Mouse (Mus musculus) layer of hippocampus, adult 11-12 months (tissue): ENCODE measurements at regions not wholly inside any gene's neighbourhood (a gene's known extent, or its start where the extent isn't known, plus 50 kb on each side); places are given as distances from the start of the nearest gene placed in this dataset.

Experiments
- DNase-seq: peaks from one replicate; pipeline ENCODE4 v3.0.0; 2022; ENCODE audit warnings: low spot score

DNA sequence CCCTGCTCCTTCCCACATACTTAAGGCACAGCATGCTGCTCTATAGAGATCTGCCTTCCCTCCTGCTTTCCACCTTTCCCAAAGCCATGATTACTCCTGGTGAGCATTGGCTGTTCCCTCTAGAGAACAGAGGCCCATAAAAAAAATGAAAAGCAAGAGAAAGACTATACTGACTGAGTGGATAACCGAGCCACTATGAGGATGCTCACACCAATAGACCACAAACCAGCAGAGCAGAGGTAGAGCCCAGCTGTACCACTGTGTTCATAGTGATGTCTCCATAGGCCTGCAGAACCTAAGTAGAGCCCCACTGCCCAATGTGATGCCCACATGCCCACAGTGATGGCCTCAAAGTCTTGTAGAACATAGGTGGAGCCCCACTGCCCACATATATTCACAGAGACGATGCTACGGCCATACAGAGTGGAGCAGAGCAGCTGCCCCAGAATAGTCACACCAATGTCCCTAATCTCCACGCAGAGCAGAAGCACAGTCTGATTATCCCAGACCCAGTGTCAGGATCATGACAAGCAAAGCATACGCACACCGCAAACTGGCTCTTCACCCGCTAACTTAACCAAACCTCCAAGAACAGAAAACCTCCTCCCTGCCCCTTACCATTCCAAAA lies 174.8 kb upstream of the Nr4a3 start:
- DNase-seq = no peak

- no peak for DNase-seq
These were observed 174.3 kb upstream of the Nr4a3 start for GRCm38 (mm10) chr4:47870638-47871019.

DNA sequence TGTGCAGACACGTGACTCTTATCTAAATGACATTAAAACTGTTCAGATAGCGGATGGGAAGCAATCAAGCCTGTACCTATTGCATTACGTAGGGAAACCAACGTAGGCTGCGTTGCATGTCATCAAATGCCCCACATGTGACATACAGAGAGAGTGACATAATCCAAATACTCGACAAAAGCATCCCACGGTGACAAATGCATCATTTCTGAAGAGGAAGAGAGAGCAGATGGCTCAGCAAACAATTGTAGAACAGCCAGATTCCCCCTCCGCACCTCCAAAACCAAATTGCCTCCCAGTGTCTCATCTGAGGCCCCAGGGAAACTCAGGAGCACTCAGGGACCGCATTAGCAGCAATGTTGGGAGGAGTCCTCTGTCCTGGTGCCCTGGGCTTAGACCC lies 163.4 kb upstream of the Nr4a3 start:
- peak; percentile 69 for DNase-seq

GRCm38 (mm10) chr4:47882076-47882475 lies 162.9 kb upstream of the Nr4a3 start:
- DNase-seq = peak; percentile 18

DNA sequence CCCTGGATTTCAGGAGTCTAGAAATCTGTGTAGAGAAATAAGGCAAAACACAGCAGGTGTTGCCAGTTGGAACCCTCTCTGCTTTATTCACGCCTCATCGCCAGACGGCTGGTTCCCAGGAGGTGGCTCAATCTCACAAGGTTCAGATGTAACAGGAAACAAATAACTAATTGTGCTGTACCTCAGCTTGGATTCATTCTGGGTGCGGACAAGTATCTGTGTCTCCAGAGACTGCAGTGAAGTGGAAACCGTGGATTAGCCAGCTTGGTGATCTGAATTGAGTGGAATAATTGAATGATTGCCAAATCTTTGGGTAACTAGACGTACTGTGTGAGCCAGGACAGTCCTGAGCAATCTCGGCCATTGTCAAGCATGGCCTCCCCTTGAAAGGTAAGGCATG lies 145.4 kb upstream of the Nr4a3 start:
- DNase-seq = peak; percentile 6

- DNase-seq = no peak
These were observed 142.2 kb upstream of the Nr4a3 start for GRCm38 (mm10) chr4:47902749-47903148.

DNA sequence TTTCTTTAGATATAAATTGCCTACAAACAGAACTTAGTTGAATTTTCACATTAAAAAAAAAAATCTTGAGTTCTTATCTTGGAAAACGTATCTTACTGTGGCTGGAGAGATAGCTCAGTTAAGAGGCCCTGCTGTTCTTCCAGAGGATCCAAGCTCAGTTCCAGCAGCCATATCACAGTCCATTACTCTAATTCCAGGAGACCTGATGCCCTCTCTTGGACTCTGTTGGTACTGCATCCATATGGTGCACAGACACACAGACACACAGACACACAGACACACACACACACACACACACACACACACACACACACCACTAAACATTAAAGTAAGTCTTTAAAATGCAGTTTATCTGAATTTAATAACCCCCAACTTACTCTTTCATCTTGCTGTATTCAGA lies 132.7 kb upstream of the Nr4a3 start:
- no peak for DNase-seq

DNA sequence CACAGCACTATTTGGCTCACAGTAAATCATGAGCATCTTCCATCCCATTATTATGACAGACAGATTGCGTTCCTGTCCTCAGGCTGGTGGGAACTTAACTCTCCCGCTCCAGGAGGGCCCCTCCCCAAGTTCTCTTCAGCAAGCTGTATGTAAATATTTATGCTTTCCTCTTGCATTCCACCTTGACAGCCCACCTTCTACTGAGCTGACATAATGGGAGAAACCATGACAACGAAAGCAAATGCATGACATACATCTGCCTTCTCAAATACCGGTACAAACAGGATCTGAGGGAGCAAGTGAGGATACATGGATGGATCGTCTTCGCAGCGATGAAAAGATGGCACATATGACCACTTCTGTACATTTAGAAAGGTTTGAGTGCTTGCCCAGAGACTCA lies 125.4 kb upstream of the Nr4a3 start:
- DNase-seq = no peak

DNA sequence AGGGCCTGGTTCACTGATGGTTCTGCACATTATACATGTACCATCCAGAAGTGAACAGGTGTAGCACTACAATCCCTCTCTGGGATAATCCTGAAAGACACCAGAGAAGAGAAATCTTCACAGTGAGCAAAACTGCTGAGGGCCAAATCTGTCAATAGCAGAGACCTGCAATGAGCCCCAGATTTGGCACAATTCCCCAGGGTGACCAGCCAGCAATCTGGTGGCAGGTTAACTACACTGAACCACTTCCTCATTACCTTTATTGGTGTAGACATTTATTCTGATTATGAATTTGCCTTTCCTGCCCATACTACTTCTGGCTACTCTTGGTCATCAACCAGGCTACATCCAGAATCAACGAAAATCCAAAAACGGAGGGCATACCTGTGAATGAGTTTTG lies 113.5 kb upstream of the Nr4a3 start:
- DNase-seq = no peak

GRCm38 (mm10) chr4:47933526-47933925 lies 111.4 kb upstream of the Nr4a3 start:
- DNase-seq = no peak

- DNase-seq = no peak
These were observed 109.4 kb upstream of the Nr4a3 start for GRCm38 (mm10) chr4:47935547-47935946.

GRCm38 (mm10) chr4:47936470-47937125 lies 108.4 kb upstream of the Nr4a3 start:
- DNase-seq = no peak

DNA sequence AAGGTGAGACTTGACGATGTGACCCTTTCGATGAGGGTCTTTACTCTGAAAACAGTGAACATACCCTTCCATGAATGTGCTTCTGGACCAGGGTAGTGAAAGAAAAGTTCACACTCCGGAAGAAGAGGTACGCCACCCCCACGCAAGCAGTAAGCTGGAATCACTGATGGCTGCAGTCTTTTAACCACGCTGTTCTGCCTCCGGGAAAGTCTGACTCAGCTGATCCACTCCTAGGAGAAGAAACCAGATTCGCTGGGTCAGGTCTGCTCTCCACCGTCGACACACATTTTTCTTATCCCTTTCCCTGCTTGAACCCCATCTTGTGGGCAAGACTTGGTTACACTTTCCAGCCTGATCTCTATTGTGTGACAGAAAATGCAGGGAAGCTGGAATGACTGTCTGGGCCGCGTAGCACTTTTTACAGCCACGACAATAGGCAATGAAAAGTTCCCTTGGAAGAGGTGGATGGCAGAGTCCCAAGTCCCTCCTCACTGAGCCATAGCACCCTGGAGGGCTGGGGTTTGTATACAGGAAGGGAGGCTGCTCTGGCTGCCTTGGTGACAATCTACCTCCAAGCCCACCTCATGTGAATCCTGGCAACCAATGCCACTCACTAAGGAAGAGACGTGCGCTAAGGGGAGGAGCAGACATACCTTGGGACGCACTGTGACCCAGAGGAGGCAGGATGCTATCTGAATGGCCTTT lies 96.9 kb upstream of the Nr4a3 start:
- DNase-seq = no peak

- no peak for DNase-seq
These were observed 96.2 kb upstream of the Nr4a3 start for GRCm38 (mm10) chr4:47948789-47949188.

DNA sequence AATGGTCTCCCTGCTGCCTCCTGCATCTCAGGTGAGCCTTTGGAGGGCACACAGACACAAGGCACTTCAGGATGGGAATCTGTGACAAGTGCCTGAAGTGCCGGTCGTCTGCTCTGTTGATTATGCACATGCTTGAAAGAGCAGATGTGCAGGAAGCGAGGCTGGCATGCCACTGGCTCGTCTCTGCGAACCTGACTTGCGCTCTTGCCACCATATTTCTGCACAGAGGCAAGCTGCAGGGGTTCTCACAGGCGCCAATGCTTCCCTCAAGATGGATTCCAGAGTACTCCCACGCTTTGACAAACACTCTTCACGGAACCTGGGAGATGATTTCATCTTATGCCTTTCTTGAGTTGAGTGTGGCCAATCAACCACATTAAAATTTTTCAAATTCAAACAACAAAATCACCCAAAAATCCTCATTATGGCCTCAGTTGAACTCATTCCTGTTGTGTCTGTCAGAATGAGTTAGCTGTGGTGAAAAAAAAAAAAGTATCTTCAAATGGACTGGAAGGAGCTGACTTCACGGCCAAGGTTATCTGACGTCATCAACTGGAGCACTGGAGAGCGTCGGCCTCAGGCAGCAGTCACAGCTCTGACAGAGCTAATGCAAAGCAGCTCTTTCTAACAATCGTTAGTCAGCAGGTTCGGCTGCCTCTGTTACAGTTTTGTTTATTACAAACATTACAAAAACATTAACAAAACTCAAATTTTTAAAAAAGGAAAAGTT lies 90.2 kb upstream of the Nr4a3 start:
- DNase-seq = no peak

DNA sequence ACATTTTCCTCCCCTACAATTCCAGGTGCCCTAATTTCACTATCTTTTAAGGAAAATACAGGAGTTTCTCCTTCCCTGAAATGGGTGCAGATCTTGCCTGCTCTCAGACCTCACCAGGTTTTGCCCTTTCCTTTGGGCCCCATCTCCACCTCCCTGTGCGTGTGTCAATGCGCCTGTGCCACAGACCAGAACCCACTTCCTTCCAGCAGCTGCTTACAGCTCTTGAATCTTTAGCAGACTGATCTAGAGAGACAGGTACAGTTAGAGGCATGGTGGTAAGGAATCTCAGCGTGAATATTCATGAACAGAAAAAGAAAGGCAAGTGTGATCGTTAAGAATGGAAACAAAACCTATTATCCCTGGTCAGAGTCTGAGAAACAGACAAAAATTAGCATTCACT lies 80.3 kb upstream of the Nr4a3 start:
- no peak for DNase-seq

GRCm38 (mm10) chr4:47971861-47972260 lies 73.1 kb upstream of the Nr4a3 start:
- no peak for DNase-seq

DNA sequence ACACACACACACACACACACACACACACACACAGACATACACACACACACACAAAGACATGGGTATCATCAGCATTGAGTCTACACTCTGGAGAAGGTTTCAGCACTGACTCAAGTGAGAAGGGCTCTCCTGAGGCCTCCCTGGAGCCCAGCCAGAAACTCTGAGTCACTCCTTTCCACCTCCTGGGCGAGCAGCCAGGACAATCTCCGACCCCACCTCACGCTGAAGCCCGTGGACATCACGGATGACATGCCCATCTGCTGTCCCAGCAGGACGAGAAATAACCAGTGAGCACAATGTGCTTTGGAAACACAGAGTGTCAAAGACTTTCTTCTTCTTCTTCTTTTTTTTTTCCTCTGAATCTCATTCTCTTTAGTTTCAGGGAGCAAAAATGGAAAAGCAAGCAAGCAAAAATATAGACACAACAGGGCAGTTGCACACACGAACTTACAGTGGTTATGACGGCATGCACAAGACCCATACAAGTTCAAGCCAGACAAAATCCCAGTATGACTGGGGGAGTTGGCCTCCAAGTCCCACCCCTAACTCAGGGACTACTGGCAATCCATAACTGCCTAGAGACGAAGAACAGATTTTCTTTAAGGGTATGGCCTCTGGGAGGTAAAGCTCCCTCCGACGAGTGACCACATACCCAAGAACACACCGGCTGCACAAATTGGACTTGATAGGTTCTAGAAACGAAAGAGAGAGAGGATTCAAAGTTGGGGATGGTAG lies 65.2 kb upstream of the Nr4a3 start:
- no peak for DNase-seq
